Mouse (Mus musculus) neural tube, embryonic 14.5 days (tissue): ENCODE data around the gene Asb13. TPM values are rescaled to one million over a fixed set of nuclear protein-coding genes. Genes with fewer than 3 reads are reported as not detected.

Experiments
- ATAC-seq: fragments of 200-750 bp; cut with Nextera tagmentation; 2 replicates; pipeline ENCODE4 v1.8.0; 2017; ENCODE audit warnings: low read depth, mild to moderate bottlenecking, moderate TSS enrichment, moderate library complexity
- H3K27ac ChIP-seq: fragments of 300-500 bp; sonication (generic); 2 replicates; pipeline ENCODE4 v1.5.1; 2014; ENCODE audit warnings: low read depth, mild to moderate bottlenecking, control low read depth, low read length, moderate library complexity, mixed read lengths
- H3K27me3 ChIP-seq: fragments of 300-500 bp; sonication (generic); 2 replicates; pipeline ENCODE4 v1.6.1; 2014; ENCODE audit warnings: low read length; ENCODE audit not compliant: control insufficient read depth, insufficient read depth
- H3K36me3 ChIP-seq: fragments of 300-500 bp; sonication (generic); 2 replicates; pipeline ENCODE4 v1.6.1; 2014; ENCODE audit warnings: low read length, mixed read lengths; ENCODE audit not compliant: control insufficient read depth, insufficient read depth
- H3K4me1 ChIP-seq: fragments of 300-500 bp; sonication (generic); 2 replicates; pipeline ENCODE4 v1.6.1; 2014; ENCODE audit warnings: low read length; ENCODE audit not compliant: control insufficient read depth, insufficient read depth
- H3K4me2 ChIP-seq: fragments of 300-500 bp; sonication (generic); 2 replicates; pipeline ENCODE4 v1.6.1; 2014; ENCODE audit warnings: mild to moderate bottlenecking, low read depth, low read length, control low read depth
- H3K4me3 ChIP-seq: fragments of 300-500 bp; sonication (generic); 2 replicates; pipeline ENCODE4 v1.5.1; 2014; ENCODE audit warnings: low read depth, low read length, control low read depth, mixed read lengths
- H3K9ac ChIP-seq: fragments of 300-500 bp; sonication (generic); replicated peaks from 2 replicates; pipeline ENCODE4 v1.6.1; 2014; ENCODE audit warnings: low read depth, mild to moderate bottlenecking, control low read depth, low read length, mixed read lengths
- H3K9me3 ChIP-seq: fragments of 300-500 bp; sonication (generic); 2 replicates; pipeline ENCODE4 v1.6.1; 2016; ENCODE audit warnings: low read length; ENCODE audit not compliant: control insufficient read depth
- WGBS: fragments of 180-500 bp; shearing (Covaris S2); extraction: QIAGEN DNeasy Blood & Tissue Kit; methylation state at CpG from one replicate; pipeline ENCODE4 v1.1.7; 2014; 5-methylcytosine and 5-hydroxymethylcytosine counted together
- polyA plus RNA-seq: library from polyadenylated mRNA; unstranded; fragments of >200 nt; fragmentation: Nextera tagmentation; extraction: Ambion mirVana; gene quantifications from 2 replicates; pipeline ENCODE4 v1.2.1, GENCODE M21; 2014

Gene Asb13
- polyA plus RNA-seq, 1 experiment from 2014 or later: 16.6 TPM

DNA sequence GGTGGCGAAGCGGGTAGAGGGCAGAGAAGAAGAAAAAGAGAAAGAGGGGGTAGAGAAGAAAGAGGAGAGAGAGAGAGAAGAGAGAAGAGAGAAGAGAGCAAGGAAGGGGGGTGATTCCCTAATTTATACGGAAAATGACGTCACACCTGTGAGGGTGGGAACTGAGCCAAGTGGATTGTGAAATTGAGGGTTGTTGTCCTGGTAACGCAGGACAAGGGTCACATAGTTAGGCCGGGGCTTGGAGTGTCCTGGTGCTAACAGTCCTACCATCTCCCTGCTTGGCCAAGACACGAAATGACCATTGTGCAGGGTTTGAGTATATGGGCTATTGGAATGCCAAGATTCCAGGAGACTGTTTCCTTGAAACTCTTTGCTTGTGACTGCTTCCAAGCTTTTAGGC is 12.7 kb downstream of the Asb13 start:
- Histone ChIP-seq H3K4me3 (no peak overlapping the region), H3K27ac (no peak overlapping the region), H3K4me1 (no peaks in the 10 kb centered on the region), H3K36me3 (peaks cover 12% of the 10 kb centered on the region; the same call in 1 of the 2 replicates), H3K9me3 (no peaks in the 10 kb centered on the region), H3K9ac (no peak overlapping the region), H3K27me3 (no peaks in the 10 kb centered on the region), H3K4me2 (no peak overlapping the region)
- ATAC-seq: no peak
- 92% methylated on average over 7 of the region's 7 CpGs for WGBS

DNA sequence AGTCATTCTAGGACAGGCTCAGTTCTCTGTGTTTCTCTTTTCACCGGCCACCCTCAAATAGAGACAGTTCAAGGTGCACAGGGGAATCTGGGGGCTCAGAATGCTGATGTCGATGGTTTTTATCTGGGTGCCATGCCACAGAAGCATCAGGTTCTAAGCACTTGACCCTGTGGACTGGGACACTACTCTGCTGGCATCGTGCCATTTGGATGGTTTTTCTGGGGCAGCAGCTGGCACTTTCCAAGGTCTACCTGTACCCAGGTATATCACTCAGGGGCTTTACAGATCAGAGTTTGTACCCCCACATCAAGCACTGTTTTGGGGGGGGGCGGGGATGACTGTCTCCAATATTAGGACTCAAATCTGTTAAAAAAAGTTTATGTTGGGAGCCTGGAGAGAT is 16.7 kb downstream of the Asb13 start:
- no peaks in the 10 kb centered on the region for H3K9me3 ChIP-seq
- ATAC-seq: no peak
- 96% methylated on average over 4 of the region's 4 CpGs for WGBS
- H3K4me1 ChIP-seq: no peaks in the 10 kb centered on the region
- no peaks in the 10 kb centered on the region for H3K27me3 ChIP-seq
- no peak overlapping the region for H3K4me2 ChIP-seq
- H3K36me3 ChIP-seq: peaks cover 12% of the 10 kb centered on the region; the same call in 1 of the 2 replicates
- no peak overlapping the region for H3K4me3 ChIP-seq
- H3K27ac ChIP-seq: no peak overlapping the region
- H3K9ac ChIP-seq: no peak overlapping the region

DNA sequence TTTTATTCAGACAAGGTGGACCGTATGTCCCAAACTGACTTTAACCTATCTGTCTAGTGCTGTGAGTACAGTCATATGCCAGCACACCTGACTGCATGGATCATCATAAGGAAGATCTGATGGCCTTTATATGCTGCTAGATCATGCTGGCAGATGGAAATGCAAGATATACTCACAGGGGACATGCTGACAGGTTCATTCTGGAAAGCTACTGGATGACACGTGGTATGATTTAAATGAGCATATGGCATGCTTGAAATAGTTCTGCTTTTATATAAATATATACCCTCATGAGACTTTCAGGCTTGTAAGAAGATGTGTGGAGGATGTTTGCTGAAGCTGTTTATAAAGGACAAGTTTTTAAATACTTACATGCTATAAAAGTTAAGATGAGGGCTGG is 20.6 kb downstream of the Asb13 start:
- Histone ChIP-seq H3K4me1 (no peaks in the 10 kb centered on the region), H3K4me3 (no peak overlapping the region), H3K4me2 (no peak overlapping the region), H3K27ac (no peak overlapping the region), H3K36me3 (peaks cover 8% of the 10 kb centered on the region; the same call in 1 of the 2 replicates), H3K27me3 (no peaks in the 10 kb centered on the region), H3K9me3 (no peaks in the 10 kb centered on the region), H3K9ac (no peak overlapping the region)
- WGBS: 89% methylated on average over 2 of the region's 2 CpGs
- no peak for ATAC-seq

- H3K9me3 ChIP-seq: no peaks in the 10 kb centered on the region
- no peaks in the 10 kb centered on the region for H3K27me3 ChIP-seq
- H3K36me3 ChIP-seq: no peaks in the 10 kb centered on the region
- H3K4me1 ChIP-seq: no peaks in the 10 kb centered on the region
- no peak overlapping the region for H3K27ac ChIP-seq
- no peak overlapping the region for H3K4me2 ChIP-seq
- ATAC-seq: no peak
- H3K9ac ChIP-seq: no peak overlapping the region
- H3K4me3 ChIP-seq: no peak overlapping the region
- 80% methylated on average over 16 of the region's 16 CpGs for WGBS
Observed at GRCm38 (mm10) chr13:3659163-3660160, 25.6 kb downstream of the Asb13 start.

GRCm38 (mm10) chr13:3664241-3664640 is 30.4 kb downstream of the Asb13 start:
- ATAC-seq: no peak

DNA sequence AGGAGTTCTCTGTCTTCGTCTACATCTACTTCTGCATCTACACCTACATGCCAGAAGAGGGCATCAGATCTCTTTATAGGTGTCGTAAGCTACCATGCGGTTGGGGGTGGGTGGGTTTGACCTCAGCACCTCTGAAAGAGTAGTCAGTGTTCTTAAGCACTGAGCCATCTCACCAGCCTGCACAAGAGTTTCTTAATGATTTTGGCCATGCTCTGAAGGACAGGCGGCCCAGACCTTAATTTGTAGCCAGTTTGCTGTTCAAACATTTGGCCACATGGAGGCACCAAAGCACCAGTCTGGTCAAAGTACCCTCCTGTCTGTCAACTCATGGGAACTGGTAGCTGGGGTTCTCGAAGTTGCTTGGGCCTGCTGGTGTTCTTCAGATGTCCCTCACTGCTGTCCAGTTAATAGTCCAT is 31.5 kb downstream of the Asb13 start:
- Histone ChIP-seq H3K4me1 (no peaks in the 10 kb centered on the region), H3K4me3 (no peak overlapping the region), H3K9me3 (no peaks in the 10 kb centered on the region), H3K27me3 (no peaks in the 10 kb centered on the region), H3K4me2 (0 out of 2 replicates have a peak overlapping the region, but pooled peaks have one; percentile 28), H3K36me3 (no peaks in the 10 kb centered on the region), H3K27ac (no peak overlapping the region), H3K9ac (no peak overlapping the region)
- 14% methylated on average over 5 of the region's 5 CpGs for WGBS
- peak; percentile 85 for ATAC-seq

More at GRCm38 (mm10) chr13:3664241-3664640, 30.4 kb downstream of the Asb13 start:
- no peak overlapping the region for H3K27ac ChIP-seq
- H3K4me3 ChIP-seq: no peak overlapping the region
- H3K9me3 ChIP-seq: no peaks in the 10 kb centered on the region
- no peaks in the 10 kb centered on the region for H3K27me3 ChIP-seq
- no peak overlapping the region for H3K9ac ChIP-seq
- H3K4me1 ChIP-seq: no peaks in the 10 kb centered on the region
- 70% methylated on average over 3 of the region's 3 CpGs for WGBS
- H3K4me2 ChIP-seq: no peak overlapping the region
- no peaks in the 10 kb centered on the region for H3K36me3 ChIP-seq

- Histone ChIP-seq H3K9me3 (no peaks in the 10 kb centered on the region), H3K27me3 (no peaks in the 10 kb centered on the region), H3K9ac (no peak overlapping the region), H3K27ac (no peak overlapping the region), H3K36me3 (no peaks in the 10 kb centered on the region), H3K4me2 (no peak overlapping the region), H3K4me3 (no peak overlapping the region), H3K4me1 (no peaks in the 10 kb centered on the region)
- no peak for ATAC-seq
- 89% methylated on average over 5 of the region's 5 CpGs for WGBS
Observed at GRCm38 (mm10) chr13:3667288-3667873, 33.5 kb downstream of the Asb13 start.

DNA sequence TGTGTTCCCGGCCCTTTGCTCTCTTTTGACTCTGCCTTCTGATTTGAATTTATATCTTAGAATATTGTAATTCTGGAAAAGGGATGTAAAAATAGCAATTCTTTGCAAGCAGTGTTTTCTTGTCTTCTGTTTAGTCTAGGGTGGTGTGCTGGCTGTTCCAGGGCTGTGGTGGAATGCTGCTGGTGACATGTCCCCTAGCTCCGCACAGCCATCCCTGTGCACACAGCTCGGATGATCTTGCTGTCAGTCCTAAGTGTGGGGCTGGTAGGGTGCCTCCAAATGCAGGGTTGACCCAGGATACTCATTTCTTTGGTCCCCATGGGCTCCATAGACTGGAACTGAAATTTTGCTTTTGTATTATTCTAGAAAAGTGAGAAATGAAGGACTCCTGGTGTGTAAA is 34.2 kb downstream of the Asb13 start:
- Histone ChIP-seq H3K9me3 (no peaks in the 10 kb centered on the region), H3K4me1 (no peaks in the 10 kb centered on the region), H3K4me3 (no peak overlapping the region), H3K27me3 (no peaks in the 10 kb centered on the region), H3K27ac (no peak overlapping the region), H3K4me2 (no peak overlapping the region), H3K9ac (no peak overlapping the region), H3K36me3 (no peaks in the 10 kb centered on the region)
- WGBS: 95% methylated on average over 3 of the region's 3 CpGs
- no peak for ATAC-seq

DNA sequence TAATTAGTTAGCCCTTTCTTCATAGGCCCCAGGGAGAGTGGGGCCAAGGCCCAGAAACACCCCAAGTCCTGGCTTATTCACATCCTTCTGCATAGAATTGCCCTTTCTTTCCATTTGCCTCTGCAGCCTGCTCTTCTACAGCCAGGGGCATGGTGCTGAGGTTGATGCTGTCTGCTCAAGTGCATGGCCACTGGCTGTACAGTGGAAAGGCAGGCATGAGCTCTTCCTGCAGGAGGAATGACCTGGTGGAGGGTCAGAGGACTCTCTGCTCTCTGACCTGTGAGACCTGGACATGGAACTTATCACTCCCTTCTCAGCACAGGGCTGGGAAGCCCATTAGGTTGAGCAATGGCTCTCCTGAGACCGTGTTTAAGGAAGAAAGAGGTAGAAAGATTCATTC is 35.8 kb downstream of the Asb13 start:
- Histone ChIP-seq H3K4me3 (no peak overlapping the region), H3K27me3 (no peaks in the 10 kb centered on the region), H3K9me3 (no peaks in the 10 kb centered on the region), H3K4me2 (no peak overlapping the region), H3K36me3 (no peaks in the 10 kb centered on the region), H3K4me1 (no peaks in the 10 kb centered on the region), H3K27ac (no peak overlapping the region), H3K9ac (no peak overlapping the region)
- ATAC-seq: no peak
- WGBS: 97% methylated on average over 1 of the region's 1 CpGs
